Mouse (Mus musculus) kidney, adult 2 months (tissue): ENCODE measurements around the gene Myl7. TPM values are rescaled to one million over a fixed set of nuclear protein-coding genes. Genes with fewer than 3 reads are reported as not detected.

ENCODE experiments used
- DNase-seq: peaks from one replicate; pipeline ENCODE4 v3.0.0; 2021
- H3K27ac ChIP-seq: fragments of 200-500 bp; 2 replicates; pipeline ENCODE4 v1.5.1; 2012; ENCODE audit warnings: low read depth, low read length, control low read depth, inconsistent platforms; ENCODE audit not compliant: insufficient read depth
- H3K27me3 ChIP-seq: fragments of 200-500 bp; replicated peaks from 2 replicates; pipeline ENCODE4 v1.6.1; 2012; ENCODE audit warnings: mild to moderate bottlenecking, moderate library complexity, low read length, inconsistent platforms; ENCODE audit not compliant: control insufficient read depth, insufficient read depth
- H3K36me3 ChIP-seq: fragments of 200-500 bp; 2 replicates; pipeline ENCODE4 v1.6.1; 2012; ENCODE audit warnings: mild to moderate bottlenecking, moderate library complexity, low read length, inconsistent platforms; ENCODE audit not compliant: control insufficient read depth, insufficient read depth
- H3K4me1 ChIP-seq: fragments of 200-500 bp; 2 replicates; pipeline ENCODE4 v1.6.1; 2011; ENCODE audit warnings: low read length; ENCODE audit not compliant: control insufficient read depth, insufficient read depth
- H3K4me3 ChIP-seq: fragments of 200-500 bp; 2 replicates; pipeline ENCODE4 v1.5.1; 2011; ENCODE audit warnings: mild to moderate bottlenecking, low read depth, low read length, control low read depth; ENCODE audit not compliant: insufficient read depth
- CTCF ChIP-seq: fragments of 200-500 bp; conservative IDR thresholded peaks from 2 replicates; pipeline ENCODE4 v1.5.1; 2011; ENCODE audit warnings: low read depth, mild to moderate bottlenecking, control low read depth, low read length, moderate library complexity, mixed read lengths; ENCODE audit not compliant: insufficient read depth, insufficient read length
- POLR2A ChIP-seq: fragments of 200-500 bp; IDR thresholded peaks from one replicate; pipeline ENCODE4 v1.6.1; 2011; ENCODE audit warnings: low read depth, low read length, control low read depth
- WGBS: fragments of 180-500 bp; shearing (Covaris S2); methylation state at CpG from one replicate; pipeline ENCODE4 v1.1.7; 2018; 5-methylcytosine and 5-hydroxymethylcytosine counted together
- polyA plus RNA-seq: library from polyadenylated mRNA; depleted of rRNA; stranded (reverse); fragments of >200 nt; gene quantifications from 2 replicates; pipeline ENCODE4 v1.2.3, GENCODE M21; 2012

The Myl7 gene
- polyA plus RNA-seq, 1 experiment: 5.1 TPM

- Histone ChIP-seq H3K4me3 (no peak overlapping the region), H3K36me3 (no peaks in the 10 kb centered on the region), H3K4me1 (peaks cover 5% of the 10 kb centered on the region; the same call in 1 of the 2 replicates), H3K27me3 (no peaks in the 10 kb centered on the region), H3K27ac (peak overlapping the region; percentile 58)
- no peak for DNase-seq
- 41% methylated on average over 8 of the region's 8 CpGs for WGBS
- no peak for TF ChIP-seq POLR2A
- no peak for TF ChIP-seq CTCF
These were observed 19.9 kb downstream of the Myl7 start for GRCm38 (mm10) chr11:5878661-5879060.

DNA sequence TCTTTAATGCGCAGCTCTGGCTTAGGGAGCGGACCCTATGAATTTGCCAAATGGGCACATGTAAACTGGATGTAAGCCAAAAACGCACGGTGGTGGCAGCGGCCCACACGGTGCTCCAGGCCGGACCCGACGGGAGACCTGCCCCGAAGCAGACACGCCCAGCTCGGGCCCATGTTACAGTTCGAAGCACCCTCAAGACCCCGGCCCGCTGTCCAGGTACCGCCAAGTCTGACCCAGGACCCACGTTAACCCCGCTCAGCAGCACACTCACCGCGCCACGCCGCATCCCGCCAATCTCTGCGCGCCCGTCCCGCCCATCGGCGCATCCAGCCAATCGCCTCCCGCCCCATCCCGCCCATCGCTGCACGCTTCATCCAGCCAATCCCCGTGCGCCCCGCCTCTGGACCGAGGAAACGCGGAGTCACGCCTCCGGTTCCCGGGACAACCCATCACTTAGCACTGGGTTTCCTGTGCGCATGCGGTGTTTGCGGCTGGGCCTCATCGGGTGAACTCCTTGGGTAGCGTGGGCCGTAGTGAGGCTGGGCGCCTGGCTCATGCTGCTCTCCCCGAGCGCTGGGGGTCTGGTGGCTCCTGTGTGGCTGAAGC, 20.6 kb downstream of the Myl7 start, which contains the start of gene Pold2:
Gene Pold2, minus strand, starts transcription at position 372 of the 606 bp plus-strand sequence.
- H3K4me1 ChIP-seq: peaks cover 5% of the 10 kb centered on the region; the same call in 1 of the 2 replicates
- peak within 1 kb of the TSS; percentile 70 for H3K4me3 ChIP-seq
- no peaks in the 10 kb centered on the region for H3K27me3 ChIP-seq
- TF ChIP-seq CTCF: no peak
- TF ChIP-seq POLR2A: peak; percentile 59
- H3K36me3 ChIP-seq: no peaks in the 10 kb centered on the region
- under 1% methylated on average over 52 of the region's 52 CpGs for WGBS
- H3K27ac ChIP-seq: peak within 1 kb of the TSS; percentile 58
- DNase-seq: peak; percentile 99

GRCm38 (mm10) chr11:5877421-5877820, 21.2 kb downstream of the Myl7 start:
- 6% methylated on average over 5 of the region's 5 CpGs for WGBS
- peaks cover 5% of the 10 kb centered on the region; the same call in 1 of the 2 replicates for H3K4me1 ChIP-seq
- H3K27ac ChIP-seq: no peak overlapping the region
- no peaks in the 10 kb centered on the region for H3K27me3 ChIP-seq
- no peaks in the 10 kb centered on the region for H3K36me3 ChIP-seq
- H3K4me3 ChIP-seq: 0 out of 2 replicates have a peak overlapping the region, but pooled peaks have one; percentile 7
- DNase-seq: no peak
- no peak for TF ChIP-seq POLR2A
- TF ChIP-seq CTCF: no peak

GRCm38 (mm10) chr11:5873192-5873591, 25.4 kb downstream of the Myl7 start:
- no peak for DNase-seq
- H3K4me1 ChIP-seq: no peaks in the 10 kb centered on the region
- H3K27ac ChIP-seq: no peak overlapping the region
- 97% methylated on average over 9 of the region's 9 CpGs for WGBS
- no peak overlapping the region for H3K4me3 ChIP-seq
- no peak for TF ChIP-seq CTCF
- no peak for TF ChIP-seq POLR2A
- no peaks in the 10 kb centered on the region for H3K36me3 ChIP-seq
- H3K27me3 ChIP-seq: no peaks in the 10 kb centered on the region

DNA sequence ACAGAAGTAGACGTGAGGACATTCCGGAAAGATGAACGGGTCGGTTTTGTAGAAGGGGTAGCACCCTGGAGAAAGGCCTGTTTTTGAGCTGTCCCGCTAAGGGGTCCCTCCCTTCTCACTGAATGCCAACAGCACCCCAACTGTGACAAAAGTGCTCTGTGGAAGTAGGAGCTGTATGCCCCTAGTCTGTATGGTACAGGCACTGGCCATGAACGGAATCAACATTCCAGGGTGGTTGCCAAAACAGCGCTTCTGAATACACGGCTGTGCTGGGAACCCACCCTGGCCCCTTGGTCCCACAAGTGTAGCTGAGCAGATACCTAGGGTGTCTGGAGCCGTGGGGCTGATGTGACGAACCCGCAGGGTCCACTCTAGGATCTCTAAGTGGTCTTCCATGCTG, 25.9 kb downstream of the Myl7 start:
- 96% methylated on average over 11 of the region's 11 CpGs for WGBS
- H3K27me3 ChIP-seq: no peaks in the 10 kb centered on the region
- H3K36me3 ChIP-seq: no peaks in the 10 kb centered on the region
- H3K27ac ChIP-seq: no peak overlapping the region
- no peaks in the 10 kb centered on the region for H3K4me1 ChIP-seq
- no peak overlapping the region for H3K4me3 ChIP-seq
- TF ChIP-seq CTCF (no peak), POLR2A (no peak)
- DNase-seq: no peak

- WGBS: 90% methylated on average over 16 of the region's 16 CpGs
- DNase-seq: no peak
- Histone ChIP-seq H3K4me1 (no peaks in the 10 kb centered on the region), H3K27me3 (no peaks in the 10 kb centered on the region), H3K4me3 (no peak overlapping the region), H3K27ac (no peak overlapping the region), H3K36me3 (no peaks in the 10 kb centered on the region)
- TF ChIP-seq POLR2A (no peak), CTCF (no peak)
These were observed 28.5 kb downstream of the Myl7 start for GRCm38 (mm10) chr11:5870069-5870468.

DNA sequence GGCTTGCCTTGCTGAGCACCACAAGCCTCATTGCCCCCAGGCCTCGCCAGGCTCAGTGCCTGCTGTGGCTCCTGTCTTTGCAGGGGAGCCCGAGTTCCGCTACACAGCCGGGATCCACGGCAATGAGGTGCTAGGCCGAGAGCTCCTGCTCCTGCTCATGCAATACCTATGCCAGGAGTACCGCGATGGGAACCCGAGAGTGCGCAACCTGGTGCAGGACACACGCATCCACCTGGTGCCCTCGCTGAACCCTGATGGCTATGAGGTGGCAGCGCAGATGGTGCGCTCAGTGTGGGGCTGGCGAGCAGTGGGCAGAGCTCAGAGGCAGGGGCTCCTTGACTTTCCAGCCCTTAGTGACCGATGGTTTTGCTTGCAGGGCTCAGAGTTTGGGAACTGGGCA, 29.3 kb downstream of the Myl7 start:
- no peak overlapping the region for H3K27ac ChIP-seq
- no peak overlapping the region for H3K4me3 ChIP-seq
- H3K27me3 ChIP-seq: no peaks in the 10 kb centered on the region
- H3K36me3 ChIP-seq: no peaks in the 10 kb centered on the region
- WGBS: 94% methylated on average over 16 of the region's 16 CpGs
- DNase-seq: no peak
- H3K4me1 ChIP-seq: no peaks in the 10 kb centered on the region
- TF ChIP-seq CTCF (no peak), POLR2A (no peak)
